Mouse (Mus musculus) midbrain, embryonic 16.5 days (tissue): Measurements from ENCODE around the gene Ercc1. TPM values are rescaled to one million over a fixed set of nuclear protein-coding genes. Genes with fewer than 3 reads are reported as not detected.

Experiments
- ATAC-seq: fragments of 200-750 bp; cut with Nextera tagmentation; 2 replicates; pipeline ENCODE4 v1.8.0; 2017; ENCODE audit warnings: moderate TSS enrichment
- H3K27ac ChIP-seq: fragments of 300-500 bp; sonication (generic); 2 replicates; pipeline ENCODE4 v1.5.1; 2014; ENCODE audit warnings: mild to moderate bottlenecking, low read length, mixed read lengths
- H3K27me3 ChIP-seq: fragments of 300-500 bp; sonication (generic); 2 replicates; pipeline ENCODE4 v1.6.1; 2014; ENCODE audit warnings: low read depth, low read length, mixed read lengths; ENCODE audit not compliant: control insufficient read depth, insufficient read depth
- H3K36me3 ChIP-seq: fragments of 300-500 bp; sonication (generic); 2 replicates; pipeline ENCODE4 v1.6.1; 2014; ENCODE audit warnings: mild to moderate bottlenecking, low read length, moderate library complexity, mixed read lengths; ENCODE audit not compliant: control insufficient read depth, insufficient read depth
- H3K4me1 ChIP-seq: fragments of 300-500 bp; sonication (generic); 2 replicates; pipeline ENCODE4 v1.6.1; 2014; ENCODE audit warnings: mild to moderate bottlenecking, low read length, mixed read lengths; ENCODE audit not compliant: control insufficient read depth, insufficient read depth
- H3K4me2 ChIP-seq: fragments of 300-500 bp; sonication (generic); 2 replicates; pipeline ENCODE4 v1.6.1; 2014; ENCODE audit warnings: mild to moderate bottlenecking, low read length, mixed read lengths
- H3K4me3 ChIP-seq: fragments of 300-500 bp; sonication (generic); 2 replicates; pipeline ENCODE4 v1.5.1; 2014; ENCODE audit warnings: low read depth, mild to moderate bottlenecking, low read length, moderate library complexity, mixed read lengths
- H3K9ac ChIP-seq: fragments of 300-500 bp; sonication (generic); 2 replicates; pipeline ENCODE4 v1.6.1; 2014; ENCODE audit warnings: low read depth, low read length, mixed read lengths
- H3K9me3 ChIP-seq: fragments of 300-500 bp; sonication (generic); replicated peaks from 2 replicates; pipeline ENCODE4 v1.6.1; 2014; ENCODE audit warnings: mild to moderate bottlenecking, low read length, mixed read lengths; ENCODE audit not compliant: control insufficient read depth, poor library complexity, severe bottlenecking
- WGBS: fragments of 180-500 bp; shearing (Covaris S2); extraction: QIAGEN DNeasy Blood & Tissue Kit; methylation state at CpG from one replicate; pipeline ENCODE4 v1.1.7; 2014; 5-methylcytosine and 5-hydroxymethylcytosine counted together
- polyA plus RNA-seq: library from polyadenylated mRNA; unstranded; fragments of >200 nt; fragmentation: Nextera tagmentation; extraction: Ambion mirVana; gene quantifications from 2 replicates; pipeline ENCODE4 v1.2.1, GENCODE M21; 2015

The Ercc1 gene
- 80.1 and 82.4 TPM in 2 replicates for polyA plus RNA-seq

DNA sequence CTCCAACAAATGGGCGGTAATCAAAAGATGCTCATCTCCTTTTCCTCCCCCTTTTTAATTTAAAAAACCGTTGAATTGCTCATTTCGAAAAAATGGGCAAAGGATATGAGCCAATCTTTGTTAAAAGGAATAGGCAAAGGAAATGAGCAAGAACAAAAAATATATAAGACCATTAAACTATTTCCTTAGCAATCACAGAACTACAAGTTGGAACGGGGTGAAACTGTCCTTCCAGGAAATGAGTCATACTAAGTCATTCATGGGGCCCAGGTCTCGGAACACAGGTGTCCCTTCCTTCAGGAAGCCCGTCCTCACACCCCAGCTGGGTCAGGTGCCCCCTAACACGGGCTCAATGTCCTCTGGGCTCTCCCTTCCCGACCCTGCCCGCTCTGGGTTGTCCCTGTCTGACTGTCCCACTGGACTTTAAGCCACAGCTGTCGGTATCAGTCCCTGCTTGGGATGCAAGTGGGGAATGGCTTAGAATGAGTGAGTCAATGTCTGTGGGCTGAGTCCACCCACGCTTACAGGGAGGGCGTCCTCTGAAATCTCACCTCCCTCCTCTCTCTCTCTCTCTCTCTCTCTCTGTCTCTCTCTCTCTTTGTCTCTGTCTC, at the start of gene Ercc1:
Gene Ercc1 (plus strand): TSS at position 542 of the 611 bp plus-strand sequence.
- peak; percentile 13; the same call in 1 of the 2 replicates for ATAC-seq
- Histone ChIP-seq H3K9ac (peak within 1 kb of the TSS; percentile 74), H3K9me3 (no peaks in the 10 kb centered on the region), H3K4me2 (peak within 1 kb of the TSS; percentile 93), H3K4me3 (peak within 1 kb of the TSS; percentile 67), H3K4me1 (peaks cover 24% of the 10 kb centered on the region), H3K27ac (peak within 1 kb of the TSS; percentile 78), H3K36me3 (0 out of 2 replicates have a peak, but pooled peaks cover 2% of the 10 kb centered on the region), H3K27me3 (peaks cover 9% of the 10 kb centered on the region)
- WGBS = 28% methylated on average over 12 of the region's 12 CpGs

DNA sequence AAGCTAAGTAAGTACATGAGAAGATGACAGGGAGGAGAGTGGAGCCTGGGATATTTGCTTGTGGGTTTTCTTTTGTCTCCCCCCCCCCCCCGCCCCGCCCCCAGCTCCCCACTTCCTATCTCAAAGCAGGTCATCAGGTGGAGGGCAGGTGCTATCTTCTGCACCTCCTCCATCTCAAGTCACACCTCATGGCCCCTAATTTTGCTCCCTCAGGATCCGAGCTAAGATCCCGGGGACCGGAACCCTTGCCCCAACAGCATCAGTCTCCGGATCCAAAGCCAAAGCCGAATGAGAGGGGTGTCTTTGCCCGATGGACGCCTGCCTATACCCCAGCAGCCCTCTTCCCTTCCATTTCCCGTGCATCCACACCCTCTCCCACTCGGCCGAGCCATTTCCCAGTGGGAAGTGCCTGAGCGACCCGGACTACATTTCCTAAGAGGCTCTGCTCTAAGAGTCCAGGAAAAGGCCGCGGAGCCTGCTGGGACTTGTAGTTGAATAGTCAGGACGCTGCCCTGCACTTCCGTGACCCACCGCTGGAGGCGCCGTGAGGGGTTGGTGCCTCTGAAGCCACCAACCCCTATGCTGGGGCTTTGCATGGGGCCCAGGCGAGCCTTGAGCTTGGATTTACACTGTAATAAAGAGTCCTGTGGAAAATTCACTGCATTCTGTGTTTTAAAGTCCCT, 48.9 kb upstream of the Ercc1 start:
- peak overlapping the region; percentile 27; the same call in 1 of the 2 replicates for H3K4me2 ChIP-seq
- peak; percentile 53 for ATAC-seq
- H3K9ac ChIP-seq = no peak overlapping the region; the same call in 1 of the 2 replicates
- H3K4me3 ChIP-seq = no peak overlapping the region
- 0 out of 2 replicates have a peak overlapping the region, but pooled peaks have one; percentile 47 for H3K27ac ChIP-seq
- 15% methylated on average over 20 of the region's 22 CpGs for WGBS
- no peaks in the 10 kb centered on the region for H3K27me3 ChIP-seq
- H3K36me3 ChIP-seq = peaks cover 15% of the 10 kb centered on the region
- peaks cover 9% of the 10 kb centered on the region for H3K4me1 ChIP-seq
- no peaks in the 10 kb centered on the region for H3K9me3 ChIP-seq

DNA sequence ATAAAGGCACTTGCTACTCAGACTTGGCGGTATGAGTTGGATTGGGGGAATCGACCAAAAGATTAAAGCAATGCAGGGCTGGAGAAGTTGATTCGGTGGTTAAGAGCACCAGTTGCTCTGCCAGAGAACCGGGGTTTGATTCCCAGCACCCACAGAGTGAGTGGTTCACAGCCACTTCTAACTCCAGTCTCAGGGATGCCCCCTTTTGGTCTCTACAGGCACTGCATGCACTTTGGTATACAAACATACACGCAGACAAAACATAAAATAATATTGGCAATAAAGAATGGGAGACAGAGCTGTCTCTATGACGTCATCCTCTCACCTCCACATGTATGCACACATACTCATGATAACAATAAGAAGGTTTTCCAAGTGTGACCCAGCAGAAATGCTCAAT, 47.5 kb upstream of the Ercc1 start:
- Histone ChIP-seq H3K36me3 (peaks cover 15% of the 10 kb centered on the region), H3K4me3 (no peak overlapping the region), H3K9ac (no peak overlapping the region), H3K4me1 (peaks cover 8% of the 10 kb centered on the region), H3K9me3 (no peaks in the 10 kb centered on the region), H3K4me2 (no peak overlapping the region), H3K27me3 (no peaks in the 10 kb centered on the region), H3K27ac (no peak overlapping the region)
- WGBS = 87% methylated on average over 6 of the region's 6 CpGs
- ATAC-seq = no peak

DNA sequence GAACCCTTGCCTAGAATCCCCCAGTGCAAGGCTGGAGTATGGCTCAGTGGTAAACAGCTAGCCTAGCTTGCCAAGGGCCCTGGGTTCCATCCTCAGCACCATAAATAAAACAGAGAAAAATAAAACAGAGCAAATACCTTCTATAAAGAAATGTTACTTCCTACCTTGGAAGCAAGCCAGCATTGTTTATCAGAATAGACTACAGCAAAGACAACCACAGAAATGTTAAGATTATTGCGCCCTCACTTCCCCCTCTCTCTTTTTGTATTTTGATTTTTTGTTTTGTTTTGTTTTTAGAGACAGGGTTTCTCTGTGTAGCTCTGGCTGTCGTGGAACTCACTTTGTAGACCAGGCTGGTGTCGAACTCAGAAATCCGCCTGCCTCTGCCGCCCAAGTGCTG, 46.8 kb upstream of the Ercc1 start:
- peaks cover 13% of the 10 kb centered on the region for H3K4me1 ChIP-seq
- no peak for ATAC-seq
- H3K9ac ChIP-seq = no peak overlapping the region
- peaks cover 14% of the 10 kb centered on the region for H3K36me3 ChIP-seq
- no peak overlapping the region for H3K4me3 ChIP-seq
- WGBS = 92% methylated on average over 5 of the region's 5 CpGs
- H3K27me3 ChIP-seq = peaks cover under 1% of the 10 kb centered on the region
- no peak overlapping the region for H3K4me2 ChIP-seq
- H3K9me3 ChIP-seq = no peaks in the 10 kb centered on the region
- no peak overlapping the region for H3K27ac ChIP-seq

DNA sequence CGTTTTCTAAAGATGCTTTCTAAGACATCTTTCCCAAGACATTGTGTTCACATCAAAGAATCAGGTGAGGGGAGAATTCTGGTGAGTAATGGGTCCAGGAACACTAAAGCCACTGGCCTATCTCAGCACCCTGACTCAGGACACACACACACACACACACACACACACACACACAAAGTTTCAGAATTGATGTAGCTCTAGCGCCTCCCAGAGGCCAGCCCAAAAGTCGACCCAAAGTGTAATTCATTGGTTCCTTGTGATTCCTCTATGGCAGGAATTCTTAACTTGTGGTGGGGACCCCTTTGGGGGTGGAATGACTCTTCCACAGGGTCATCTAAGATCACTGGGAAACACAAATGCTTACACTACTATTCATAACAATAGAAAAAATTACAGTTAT, 45.4 kb upstream of the Ercc1 start:
- ATAC-seq = no peak
- Histone ChIP-seq H3K27ac (no peak overlapping the region), H3K4me1 (peaks cover 20% of the 10 kb centered on the region), H3K9me3 (no peaks in the 10 kb centered on the region), H3K4me3 (no peak overlapping the region), H3K9ac (no peak overlapping the region), H3K4me2 (no peak overlapping the region), H3K27me3 (peaks cover 12% of the 10 kb centered on the region), H3K36me3 (peaks cover 6% of the 10 kb centered on the region)
- WGBS = 25% methylated on average over 3 of the region's 3 CpGs

DNA sequence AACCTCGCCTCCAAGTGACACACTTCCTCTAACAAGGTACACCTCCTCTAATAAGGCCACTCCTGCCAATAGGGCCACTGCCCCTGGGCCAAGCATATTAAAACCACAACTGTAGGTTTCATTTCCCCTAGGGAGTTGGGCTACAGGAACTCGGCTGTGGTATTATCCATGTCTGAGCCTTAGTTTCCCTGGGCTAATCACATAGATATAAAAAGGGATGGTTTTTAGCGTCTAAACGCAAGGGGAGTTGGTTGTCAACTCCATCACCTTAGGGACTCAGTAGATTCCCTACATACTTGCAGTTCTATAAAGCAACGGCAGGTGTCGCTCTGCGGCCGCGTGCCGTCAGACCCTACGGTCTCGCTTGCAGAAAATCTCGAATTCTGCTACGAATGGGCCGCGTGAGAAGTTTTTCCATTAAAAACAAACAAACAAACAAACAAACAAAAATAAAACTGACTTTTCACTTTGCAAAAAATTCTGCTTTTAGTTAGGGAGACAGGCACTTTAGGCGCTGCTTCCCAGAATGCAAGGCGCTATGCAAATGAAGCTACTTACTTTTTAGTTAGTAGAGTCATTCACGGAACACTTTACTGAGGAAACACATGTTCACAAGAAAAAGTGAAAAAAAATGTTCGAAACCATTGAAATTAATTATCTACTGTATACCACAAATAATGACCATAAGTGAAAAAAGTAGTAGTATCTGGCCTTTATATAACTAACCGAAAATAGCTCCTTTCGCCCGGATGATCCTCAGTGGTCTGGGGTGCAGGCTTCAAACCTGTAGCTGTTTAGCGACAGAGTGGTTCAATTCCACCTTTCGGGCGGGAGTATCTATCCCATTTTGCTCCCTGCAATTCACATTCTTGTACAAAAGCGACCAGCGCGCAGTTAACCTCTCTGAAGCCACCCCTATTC, 43.8 kb upstream of the Ercc1 start:
- Histone ChIP-seq H3K4me2 (peak overlapping the region; percentile 56), H3K27ac (no peak overlapping the region), H3K27me3 (peaks cover 22% of the 10 kb centered on the region), H3K36me3 (no peaks in the 10 kb centered on the region), H3K9ac (peak overlapping the region; percentile 52), H3K4me1 (peaks cover 26% of the 10 kb centered on the region), H3K9me3 (no peaks in the 10 kb centered on the region), H3K4me3 (peak overlapping the region; percentile 49)
- WGBS = under 1% methylated on average over 29 of the region's 29 CpGs
- ATAC-seq = peak; percentile 86

DNA sequence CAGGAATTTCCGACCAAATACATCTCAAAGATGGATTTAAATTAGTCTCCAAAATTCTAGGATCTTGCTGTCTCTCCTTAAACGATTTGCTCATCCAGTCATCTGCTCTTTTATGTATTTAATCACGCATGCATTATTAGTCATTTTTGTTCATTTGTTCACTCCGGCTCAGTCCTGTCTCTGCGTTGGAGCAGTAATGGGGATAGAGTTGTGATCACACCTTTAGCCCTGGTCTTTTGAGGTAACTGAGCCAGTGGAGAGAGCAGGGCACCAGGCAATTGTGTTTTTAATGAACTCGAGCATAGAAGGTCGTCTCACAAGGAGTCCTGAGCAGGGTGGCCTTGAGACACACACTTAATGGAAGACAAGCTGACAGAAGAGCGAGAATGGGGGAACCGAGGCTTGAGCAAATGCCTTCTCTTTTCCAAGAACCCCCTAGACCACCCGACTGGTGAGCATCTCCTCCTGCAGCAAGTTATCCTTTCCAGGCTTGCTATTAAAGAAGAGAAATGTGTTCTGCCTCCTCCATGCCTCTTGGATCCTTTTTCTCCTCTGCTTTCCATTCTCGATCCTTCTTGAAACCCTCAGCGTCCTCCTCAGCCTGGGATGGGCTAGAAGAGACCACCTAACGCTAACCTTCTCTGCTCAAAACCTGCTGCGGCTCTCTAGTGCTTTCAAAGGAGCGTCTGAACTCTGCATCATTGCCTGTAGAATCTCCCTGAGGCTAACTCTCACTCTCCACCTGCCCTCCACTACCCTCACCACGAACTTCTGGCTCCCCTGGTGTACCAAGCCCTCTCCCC, 42.9 kb upstream of the Ercc1 start:
- WGBS = 7% methylated on average over 16 of the region's 16 CpGs
- Histone ChIP-seq H3K9ac (peak overlapping the region; percentile 52), H3K4me3 (peak overlapping the region; percentile 37), H3K36me3 (no peaks in the 10 kb centered on the region), H3K4me2 (peak overlapping the region; percentile 56), H3K27ac (no peak overlapping the region), H3K27me3 (peaks cover 31% of the 10 kb centered on the region), H3K4me1 (peaks cover 26% of the 10 kb centered on the region), H3K9me3 (no peaks in the 10 kb centered on the region)
- peak; percentile 34 for ATAC-seq
